Mouse (Mus musculus) liver, postnatal 0 days (tissue): ENCODE data around the gene Tmem88.

Experiments used
- CTCF ChIP-seq: sonication (generic); IDR thresholded peaks from 2 replicates; pipeline ENCODE4 v1.5.1; 2016; ENCODE audit warnings: antibody characterized with exemption, low read depth
- EP300 ChIP-seq: IDR thresholded peaks from 2 replicates; pipeline ENCODE4 v1.6.1; 2016; ENCODE audit warnings: antibody characterized with exemption, low read depth, mild to moderate bottlenecking

DNA sequence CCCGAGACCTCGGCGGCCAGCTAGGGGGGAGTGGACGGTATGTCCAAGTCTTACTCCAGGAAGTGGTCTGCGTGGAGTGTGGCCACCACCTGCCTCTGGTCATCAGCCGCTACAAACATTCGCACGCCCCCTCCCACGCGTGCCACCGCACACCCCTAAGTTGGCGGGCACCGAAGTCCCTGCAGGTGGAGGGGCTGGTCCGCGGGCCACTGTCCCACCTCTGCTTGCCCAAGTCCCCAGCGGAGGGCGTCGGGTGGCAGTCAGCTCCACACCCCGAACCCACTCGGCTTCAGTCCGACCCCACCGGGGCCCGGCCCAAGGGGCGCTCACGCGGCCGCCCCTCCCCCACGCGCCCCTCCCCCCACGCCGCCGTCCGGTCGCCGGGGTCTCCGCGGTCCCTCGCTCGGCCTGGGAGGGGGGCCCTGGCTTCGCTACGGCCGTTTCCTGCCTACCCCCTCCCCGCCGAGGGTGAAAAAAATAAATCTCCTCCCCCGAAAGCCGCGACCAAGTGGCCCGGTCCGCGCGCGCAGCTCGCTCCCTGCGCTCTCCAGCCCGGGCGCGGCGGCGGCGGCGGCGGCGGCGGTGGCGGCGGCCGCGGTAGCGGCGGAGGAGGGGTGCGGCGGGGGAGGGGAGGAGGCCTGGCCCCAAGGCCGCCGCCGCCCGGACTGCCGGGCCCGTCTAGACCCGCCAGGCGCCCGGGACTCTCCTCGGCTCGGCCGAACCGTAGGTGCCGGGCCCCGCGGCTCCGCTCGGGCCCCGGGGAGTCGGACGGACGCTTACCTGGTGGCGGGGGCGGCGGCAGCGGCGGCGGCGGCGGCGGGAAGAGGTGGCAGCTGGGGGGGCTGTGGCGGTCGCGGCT lies 29.4 kb downstream of the Tmem88 start:
- TF ChIP-seq EP300: no peak
- no peak for TF ChIP-seq CTCF
